Mouse (Mus musculus): ENCODE data around the gene Sesn3. TPM values are rescaled to one million over a fixed set of nuclear protein-coding genes. Genes with fewer than 3 reads are reported as not detected.

The Sesn3 gene
- total and polyA plus RNA-seq, 3 experiments = 3.9 to 14.3 (median 4.6) TPM

DNA sequence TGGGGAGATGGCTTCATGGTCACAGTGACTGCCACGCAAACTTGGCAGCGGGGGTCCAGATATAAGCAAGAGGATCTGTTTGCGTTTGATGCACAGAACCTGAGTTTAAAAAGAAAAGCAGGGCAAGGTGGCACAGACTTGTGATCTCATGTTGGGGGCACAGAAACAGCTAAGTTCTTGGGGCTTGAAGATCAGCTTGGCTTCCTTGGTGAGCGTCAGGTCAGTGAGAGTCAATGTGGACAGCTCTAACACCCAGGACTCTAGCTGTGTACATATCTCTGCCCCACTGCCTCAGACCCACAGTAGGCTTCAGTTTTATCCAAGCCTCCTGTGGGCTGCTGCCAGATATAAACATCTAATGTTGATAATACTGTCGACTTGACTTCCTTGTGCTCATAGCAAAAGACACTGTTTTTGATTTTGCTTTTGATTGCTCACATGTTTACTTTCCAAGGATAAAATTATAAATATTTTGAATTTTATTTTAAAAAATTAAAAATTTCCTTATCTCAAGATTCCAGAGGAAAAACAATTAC is 107.5 kb downstream of the Sesn3 start:
- Histone ChIP-seq H3K4me2 (ENCODE audit: insufficient read depth, low read depth, poor library complexity, severe bottlenecking) (no peak overlapping the region), H3K9ac (ENCODE audit: insufficient read depth, low read depth) (no peak overlapping the region), H3K9me3 (replicated peaks; ENCODE audit: low read length) (no peaks in the 10 kb centered on the region), H3K4me3 (replicated peaks in 1 of 3; ENCODE audit: low read depth in 2 of 3, low read length in 2 of 3, poor library complexity in 1 of 3) (no peak overlapping the region), H3K4me1 (ENCODE audit: control insufficient read depth in 1 of 2, insufficient read depth in 2 of 2) (peaks cover 10 to 32% of the 10 kb centered on the region in 2 experiments; a peak in 3 of 4 replicates), H3K36me3 (replicated peaks in 1 of 2; ENCODE audit: control insufficient read depth in 1 of 2, insufficient read depth in 1 of 2, low read length in 1 of 2) (no peaks in the 10 kb centered on the region), H3K27me3 (replicated peaks) (peaks cover 15% of the 10 kb centered on the region), H3K27ac (ENCODE audit: insufficient read depth, low read depth) (no peak overlapping the region), H3K79me2 (replicated peaks; ENCODE audit: control insufficient read depth, extremely low read depth, insufficient read depth, poor library complexity, severe bottlenecking) (no peaks in the 10 kb centered on the region)
- dilution Hi-C loops (cut with MboI; ENCODE audit: extremely low pct_ligation_motif_present, extremely low pct_unique_long_range_greater_than_20kb, low sequenced_read_pairs) (no loop called here), in situ Hi-C loops (cut with MboI; ENCODE audit: low pct_ligation_motif_present, low pct_unique_long_range_greater_than_20kb, low sequenced_read_pairs) (no loop called here)
- no peak for TF ChIP-seq KAT2A (IDR thresholded peaks at IDR 0.05; ENCODE audit: insufficient replicate concordance, low read length)
- no peak for TF ChIP-seq CHD1 (IDR thresholded peaks at IDR 0.05; ENCODE audit: low read depth, low read length)
- TF ChIP-seq MYC (IDR thresholded peaks at IDR 0.05; ENCODE audit: low read depth, low read length) = no peak
- TF ChIP-seq HCFC1 (IDR thresholded peaks at IDR 0.05; ENCODE audit: low read depth, low read length) = no peak
- TF ChIP-seq TBP (conservative IDR thresholded peaks at IDR 0.05; ENCODE audit: low read depth, low read length) = no peak
- TF ChIP-seq MAFK (IDR thresholded peaks at IDR 0.05; ENCODE audit: insufficient replicate concordance, low read length) = no peak
- no peak for TF ChIP-seq ZC3H11A (IDR thresholded peaks at IDR 0.05; ENCODE audit: low read depth, low read length)
- no peak for TF ChIP-seq ZMIZ1 (IDR thresholded peaks at IDR 0.05; ENCODE audit: low read depth, low read length)
- TF ChIP-seq PAX5 (IDR thresholded peaks at IDR 0.05; ENCODE audit: low read length) = no peak
- TF ChIP-seq POLR2A (IDR thresholded peaks at IDR 0.05; ENCODE audit: low read depth, low read length) = no peak
- no peak for TF ChIP-seq ELF1 (IDR thresholded peaks at IDR 0.05; ENCODE audit: low read depth, low read length)
- no peak for TF ChIP-seq UBTF (IDR thresholded peaks at IDR 0.05; ENCODE audit: low read depth, low read length)
- TF ChIP-seq MXI1 (IDR thresholded peaks at IDR 0.05; ENCODE audit: low read depth, low read length) = no peak
- no peak for TF ChIP-seq CHD2 (IDR thresholded peaks at IDR 0.05; ENCODE audit: low read length)
- no peak for TF ChIP-seq TCF12 (IDR thresholded peaks at IDR 0.05; ENCODE audit: low read depth, low read length)
- DNase-seq (ENCODE audit: extremely low read depth) = no peak

Other genes starting within 250 kb of the Sesn3 start
- gene Endod1, start 106.4 kb downstream of the Sesn3 start, total RNA-seq (2012; rRNA removed) = 1.6 and 1.7 TPM in 2 replicates
- 3.0 TPM in 2 replicates for gene Endod1, start 106.4 kb downstream of the Sesn3 start, total RNA-seq (2014; rRNA removed)
- gene Endod1, start 106.4 kb downstream of the Sesn3 start, polyA plus RNA-seq (2012; ENCODE audit: insufficient read length, low read depth) = 4.1 and 4.6 TPM in 2 replicates
- 0.08 and 0.21 TPM in 2 replicates for gene Kdm4d, start 225.4 kb downstream of the Sesn3 start, total RNA-seq (2012; rRNA removed)
- 0.27 and 0.28 TPM in 2 replicates for gene Kdm4d, start 225.4 kb downstream of the Sesn3 start, total RNA-seq (2014; rRNA removed)
- gene Kdm4d, start 225.4 kb downstream of the Sesn3 start, polyA plus RNA-seq (2012; ENCODE audit: insufficient read length, low read depth) = 0.30 and 0.37 TPM in 2 replicates
- gene Cwc15, start 225.6 kb downstream of the Sesn3 start, total RNA-seq (2012; rRNA removed) = 107 and 125 TPM in 2 replicates
- 190 and 230 TPM in 2 replicates for gene Cwc15, start 225.6 kb downstream of the Sesn3 start, total RNA-seq (2014; rRNA removed)
- gene Cwc15, start 225.6 kb downstream of the Sesn3 start, polyA plus RNA-seq (2012; ENCODE audit: insufficient read length, low read depth) = 221 and 276 TPM in 2 replicates

Measured in CH12.LX (cell line).